Mouse (Mus musculus): ENCODE data around the gene Vtcn1. TPM values are rescaled to one million over a fixed set of nuclear protein-coding genes. Genes with fewer than 3 reads are reported as not detected.

Vtcn1 gene
- total and polyA plus RNA-seq, 3 experiments: 0.05 TPM; not detected in 2

DNA sequence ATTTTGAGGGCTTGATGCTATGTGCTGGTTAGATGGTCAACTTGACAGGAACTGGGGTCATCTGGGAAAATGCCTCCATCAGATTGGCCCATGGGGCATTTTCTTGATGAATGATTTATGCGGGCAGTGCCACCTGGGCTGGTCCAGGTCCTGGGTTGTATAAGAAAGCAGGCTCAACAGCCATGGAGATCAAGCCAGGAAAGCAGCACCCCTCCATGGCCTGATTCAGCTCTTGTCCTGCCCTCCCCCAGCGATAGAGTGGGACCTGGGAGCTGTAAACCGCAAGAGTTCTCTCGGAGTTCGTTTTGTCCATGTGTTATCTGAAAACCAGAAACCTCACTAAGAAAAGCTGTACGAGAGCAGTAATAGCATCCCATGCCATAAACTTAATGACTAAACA, 110.3 kb downstream of the Vtcn1 start:
- peaks cover 8% of the 10 kb centered on the region for H3K4me1 ChIP-seq (ENCODE audit: insufficient read depth, low read depth, low read length)
- ATAC-seq (ENCODE audit: extremely low read depth, insufficient number of reproducible peaks, low FRiP score, poor library complexity, severe bottlenecking) (no peak), DNase-seq (ENCODE audit: low spot score) (no peak)
- H3K27me3 ChIP-seq (ENCODE audit: insufficient read depth, low read length): no peaks in the 10 kb centered on the region
- no peak for TF ChIP-seq GATA1 (IDR thresholded peaks at IDR 0.05; ENCODE audit: borderline replicate concordance, low read length)
- TF ChIP-seq CTCF (IDR thresholded peaks at IDR 0.05; ENCODE audit: low read depth, low read length): no peak
- no peak for TF ChIP-seq TAL1 (conservative IDR thresholded peaks at IDR 0.05; ENCODE audit: low read depth, low read length)
- no peak for TF ChIP-seq GATA2 (IDR thresholded peaks at IDR 0.05; ENCODE audit: borderline replicate concordance, low read depth, low read length)
- TF ChIP-seq POLR2AphosphoS5 (IDR thresholded peaks at IDR 0.05; ENCODE audit: insufficient replicate concordance, low read depth, low read length): no peak
- peaks cover 71% of the 10 kb centered on the region for H3K36me3 ChIP-seq (replicated peaks)
- no peaks in the 10 kb centered on the region for H3K9me3 ChIP-seq (replicated peaks)
- no peak overlapping the region for H3K4me3 ChIP-seq (ENCODE audit: low read depth, low read length)

DNA sequence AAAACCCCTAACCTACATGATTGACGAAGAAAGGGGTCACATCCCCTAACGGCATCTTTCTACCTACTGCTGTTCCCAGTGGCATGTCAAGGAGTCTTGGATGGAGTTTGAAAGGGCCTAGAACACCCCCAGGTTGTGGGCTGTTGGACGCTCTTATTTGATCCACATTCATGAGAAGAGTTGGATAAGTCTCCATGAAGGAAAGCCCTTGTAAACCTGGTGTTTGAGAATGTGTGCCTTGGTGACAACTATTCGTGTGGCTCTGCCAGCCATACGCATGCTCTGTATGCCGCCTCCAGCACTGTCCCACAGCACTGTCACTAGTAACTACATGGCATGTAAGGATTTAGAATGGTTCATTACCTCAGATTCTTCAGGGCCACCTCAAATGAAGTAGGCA, 110.9 kb downstream of the Vtcn1 start:
- peaks cover 78% of the 10 kb centered on the region for H3K36me3 ChIP-seq (replicated peaks)
- no peak for TF ChIP-seq POLR2AphosphoS5 (IDR thresholded peaks at IDR 0.05; ENCODE audit: insufficient replicate concordance, low read depth, low read length)
- no peak for TF ChIP-seq TAL1 (conservative IDR thresholded peaks at IDR 0.05; ENCODE audit: low read depth, low read length)
- TF ChIP-seq GATA1 (IDR thresholded peaks at IDR 0.05; ENCODE audit: borderline replicate concordance, low read length): no peak
- no peak for TF ChIP-seq CTCF (IDR thresholded peaks at IDR 0.05; ENCODE audit: low read depth, low read length)
- no peak for TF ChIP-seq GATA2 (IDR thresholded peaks at IDR 0.05; ENCODE audit: borderline replicate concordance, low read depth, low read length)
- no peak overlapping the region for H3K4me3 ChIP-seq (ENCODE audit: low read depth, low read length)
- H3K4me1 ChIP-seq (ENCODE audit: insufficient read depth, low read depth, low read length): peaks cover 8% of the 10 kb centered on the region
- H3K9me3 ChIP-seq (replicated peaks): no peaks in the 10 kb centered on the region
- DNase-seq (ENCODE audit: low spot score): no peak
- ATAC-seq (ENCODE audit: extremely low read depth, insufficient number of reproducible peaks, low FRiP score, poor library complexity, severe bottlenecking): no peak
- no peaks in the 10 kb centered on the region for H3K27me3 ChIP-seq (ENCODE audit: insufficient read depth, low read length)

DNA sequence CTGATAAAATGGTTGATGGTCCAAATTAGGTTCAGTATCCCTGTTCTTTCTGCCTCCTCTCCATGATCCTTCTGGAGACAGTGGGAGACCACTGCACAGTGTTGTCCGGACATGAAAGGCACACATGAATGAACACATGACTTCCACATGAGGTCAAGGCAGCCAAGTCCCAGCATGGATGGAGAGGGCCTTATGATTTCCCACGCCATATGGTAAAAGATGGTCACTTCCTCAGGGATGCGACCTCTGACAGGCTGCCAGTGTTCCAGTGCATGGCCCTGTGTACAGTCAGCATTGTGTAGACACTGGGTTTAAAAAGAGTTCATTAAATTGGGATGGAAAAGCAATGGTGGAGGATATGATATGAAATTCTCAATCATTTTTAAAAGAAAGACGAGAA, 113.0 kb downstream of the Vtcn1 start:
- Histone ChIP-seq H3K9me3 (replicated peaks) (no peaks in the 10 kb centered on the region), H3K27me3 (ENCODE audit: insufficient read depth, low read length) (no peaks in the 10 kb centered on the region), H3K36me3 (replicated peaks) (peaks cover 88% of the 10 kb centered on the region), H3K4me3 (ENCODE audit: low read depth, low read length) (no peak overlapping the region), H3K4me1 (ENCODE audit: insufficient read depth, low read depth, low read length) (no peaks in the 10 kb centered on the region)
- no peak for DNase-seq (ENCODE audit: low spot score)
- TF ChIP-seq GATA2 (IDR thresholded peaks at IDR 0.05; ENCODE audit: borderline replicate concordance, low read depth, low read length): no peak
- no peak for TF ChIP-seq CTCF (IDR thresholded peaks at IDR 0.05; ENCODE audit: low read depth, low read length)
- no peak for TF ChIP-seq TAL1 (conservative IDR thresholded peaks at IDR 0.05; ENCODE audit: low read depth, low read length)
- TF ChIP-seq POLR2AphosphoS5 (IDR thresholded peaks at IDR 0.05; ENCODE audit: insufficient replicate concordance, low read depth, low read length): no peak
- no peak for TF ChIP-seq GATA1 (IDR thresholded peaks at IDR 0.05; ENCODE audit: borderline replicate concordance, low read length)
- no peak for ATAC-seq (ENCODE audit: extremely low read depth, insufficient number of reproducible peaks, low FRiP score, poor library complexity, severe bottlenecking)

DNA sequence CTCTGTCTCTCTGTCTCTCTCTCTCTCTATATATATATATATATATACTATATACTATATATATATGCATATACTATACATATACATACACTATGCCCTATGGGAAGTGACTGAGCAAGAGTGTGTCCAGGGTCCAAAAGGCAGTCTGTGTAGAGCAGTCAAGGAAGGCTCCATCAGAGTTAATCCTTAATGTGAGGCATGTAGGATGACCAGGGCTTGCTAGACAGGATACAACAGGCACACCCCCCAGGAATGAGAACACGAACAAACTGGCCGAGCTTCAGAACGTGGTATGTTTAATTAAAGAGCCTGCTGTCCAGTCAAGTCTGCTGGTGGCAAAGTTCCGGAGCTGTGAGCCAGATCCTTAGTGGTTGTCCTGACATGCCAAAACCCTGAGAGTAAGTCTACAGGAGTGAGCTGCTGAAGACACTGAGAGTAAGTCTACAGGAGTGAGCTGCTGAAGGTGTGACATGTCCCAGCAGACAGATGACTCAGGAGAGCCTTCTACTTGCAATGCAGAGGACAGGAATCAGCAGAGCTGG, 115.3 kb downstream of the Vtcn1 start:
- H3K4me1 ChIP-seq (ENCODE audit: insufficient read depth, low read depth, low read length): no peaks in the 10 kb centered on the region
- no peaks in the 10 kb centered on the region for H3K27me3 ChIP-seq (ENCODE audit: insufficient read depth, low read length)
- ATAC-seq (ENCODE audit: extremely low read depth, insufficient number of reproducible peaks, low FRiP score, poor library complexity, severe bottlenecking) (no peak), DNase-seq (ENCODE audit: low spot score) (no peak)
- no peak overlapping the region for H3K4me3 ChIP-seq (ENCODE audit: low read depth, low read length)
- TF ChIP-seq TAL1 (conservative IDR thresholded peaks at IDR 0.05; ENCODE audit: low read depth, low read length): no peak
- peaks cover 98% of the 10 kb centered on the region for H3K36me3 ChIP-seq (replicated peaks)
- H3K9me3 ChIP-seq (replicated peaks): no peaks in the 10 kb centered on the region

Other genes with a start within 250 kb of the Vtcn1 start
- 31.1 and 32.9 TPM in 2 replicates for gene Man1a2, start 140.0 kb upstream of the Vtcn1 start, total RNA-seq (2014; fragmentation: Nextera tagmentation)
- gene Man1a2, start 140.0 kb upstream of the Vtcn1 start, total RNA-seq (2017): 26.3 and 30.2 TPM in 2 replicates
- gene Man1a2, start 140.0 kb upstream of the Vtcn1 start, polyA plus RNA-seq (2012): 70.1 and 86.1 TPM in 2 replicates
- 0.92 and 1.1 TPM in 2 replicates for gene Trim45, start 96.7 kb downstream of the Vtcn1 start, total RNA-seq (2014; fragmentation: Nextera tagmentation)
- gene Trim45, start 96.7 kb downstream of the Vtcn1 start, total RNA-seq (2017): 3.0 and 3.3 TPM in 2 replicates
- gene Trim45, start 96.7 kb downstream of the Vtcn1 start, polyA plus RNA-seq (2012): 0.35 and 0.67 TPM in 2 replicates
- 25.2 and 28.3 TPM in 2 replicates for gene Ttf2, start 144.2 kb downstream of the Vtcn1 start, total RNA-seq (2014; fragmentation: Nextera tagmentation)
- gene Ttf2, start 144.2 kb downstream of the Vtcn1 start, total RNA-seq (2017): 30.6 and 33.0 TPM in 2 replicates
- 6.4 and 8.0 TPM in 2 replicates for gene Ttf2, start 144.2 kb downstream of the Vtcn1 start, polyA plus RNA-seq (2012)
- gene Cd101, start 204.1 kb downstream of the Vtcn1 start, total RNA-seq (2014; fragmentation: Nextera tagmentation): not detected in 2 replicates
- gene Cd101, start 204.1 kb downstream of the Vtcn1 start, total RNA-seq (2017): 0.05 TPM in 1 of 2 replicates, not detected in the other
- not detected in 2 replicates for gene Cd101, start 204.1 kb downstream of the Vtcn1 start, polyA plus RNA-seq (2012)

Data from G1E (cell line).